Mouse (Mus musculus) adrenal gland, adult 18-20 months (tissue): ENCODE data around the gene Cdh6. TPM values are rescaled to one million over a fixed set of nuclear protein-coding genes. Genes with fewer than 3 reads are reported as not detected.
A peak's percentile ranks its signal among the peaks of the same experiment; 100 is the strongest.

Source experiments
- DNase-seq, 2 experiments: peaks; one replicate each; pipeline ENCODE4 v3.0.0; 2021 to 2022; ENCODE audit warnings: low spot score in 2 of 2
- total RNA-seq, 2 experiments: library from RNA; stranded (reverse); gene quantifications; 1 replicate in 1 of 2; 2 replicates in 1 of 2; pipeline ENCODE4 v1.2.3; 2021

The Cdh6 gene
- total RNA-seq, 2 experiments from 2014 or later: 10.9 to 16.4 TPM

- no peak for DNase-seq
Observed at GRCm38 (mm10) chr15:13165094-13165885, 8.2 kb downstream of the Cdh6 start.

GRCm38 (mm10) chr15:13155820-13156219, 17.7 kb downstream of the Cdh6 start:
- DNase-seq: no peak

- no peak for DNase-seq
Observed at GRCm38 (mm10) chr15:13155418-13155817, 18.1 kb downstream of the Cdh6 start.

- no peak for DNase-seq
Observed at GRCm38 (mm10) chr15:13141983-13142382, 31.5 kb downstream of the Cdh6 start.

- DNase-seq: no peak
Observed at GRCm38 (mm10) chr15:13139662-13140061, 33.8 kb downstream of the Cdh6 start.

- no peak for DNase-seq
Observed at GRCm38 (mm10) chr15:13137166-13137565, 36.3 kb downstream of the Cdh6 start.

- DNase-seq: peak in 1 of 2 experiments; percentile 48
Observed at GRCm38 (mm10) chr15:13134086-13134485, 39.4 kb downstream of the Cdh6 start.

GRCm38 (mm10) chr15:13133370-13133769, 40.1 kb downstream of the Cdh6 start:
- no peak for DNase-seq

- DNase-seq: no peak
Observed at GRCm38 (mm10) chr15:13132493-13132892, 41.0 kb downstream of the Cdh6 start.

GRCm38 (mm10) chr15:13130246-13130645, 43.2 kb downstream of the Cdh6 start:
- DNase-seq: no peak

GRCm38 (mm10) chr15:13100341-13100740, 73.1 kb downstream of the Cdh6 start:
- no peak for DNase-seq

GRCm38 (mm10) chr15:13097861-13098260, 75.6 kb downstream of the Cdh6 start:
- no peak for DNase-seq

- no peak for DNase-seq
Observed at GRCm38 (mm10) chr15:13095406-13095805, 78.1 kb downstream of the Cdh6 start.

- DNase-seq: no peak
Observed at GRCm38 (mm10) chr15:13094881-13095256, 78.6 kb downstream of the Cdh6 start.

- no peak for DNase-seq
Observed at GRCm38 (mm10) chr15:13093954-13094880, 79.3 kb downstream of the Cdh6 start.

- no peak for DNase-seq
Observed at GRCm38 (mm10) chr15:13092064-13092463, 81.4 kb downstream of the Cdh6 start.

GRCm38 (mm10) chr15:13088504-13089058, 84.9 kb downstream of the Cdh6 start:
- DNase-seq: peak; percentile 36 to 46

- DNase-seq: peak in 1 of 2 experiments; percentile 12
Observed at GRCm38 (mm10) chr15:13084746-13085145, 88.7 kb downstream of the Cdh6 start.

GRCm38 (mm10) chr15:13076908-13077669, 96.4 kb downstream of the Cdh6 start:
- no peak for DNase-seq

- DNase-seq: no peak
Observed at GRCm38 (mm10) chr15:13074047-13074446, 99.4 kb downstream of the Cdh6 start.

GRCm38 (mm10) chr15:13068213-13068516, 105.3 kb downstream of the Cdh6 start:
- DNase-seq: no peak
